Mouse (Mus musculus): Measurements from ENCODE around the gene Erc2. TPM values are rescaled to one million over a fixed set of nuclear protein-coding genes. Genes with fewer than 3 reads are reported as not detected.

Gene Erc2
- polyA plus RNA-seq, 2 experiments, result 0.52 to 0.99 TPM

DNA sequence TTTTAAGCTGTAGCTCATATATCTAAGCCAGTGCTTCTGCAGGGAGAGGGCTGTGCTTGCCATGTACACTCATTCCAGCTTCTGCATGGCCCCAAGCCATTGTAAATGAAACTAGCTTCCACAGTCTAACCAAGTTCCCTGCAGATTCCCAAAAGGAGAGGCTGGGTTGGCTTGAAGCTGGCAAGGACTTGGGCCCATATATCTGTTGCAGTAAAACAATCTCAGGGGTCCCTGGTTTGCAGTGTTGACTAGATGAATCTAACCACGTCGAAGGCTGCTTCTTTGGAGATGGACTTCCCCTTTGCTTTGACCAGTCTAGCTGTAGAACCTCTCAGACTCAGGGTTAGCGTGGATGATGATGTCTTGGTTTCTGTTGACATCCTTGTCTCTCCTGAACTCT lies 716.9 kb downstream of the Erc2 start:
- no peaks in the 10 kb centered on the region for H3K27me3 ChIP-seq (ENCODE audit: control insufficient read depth, insufficient read depth, low read length)
- H3K4me3 ChIP-seq (ENCODE audit: insufficient read depth in 1 of 2, low read depth in 2 of 2, low read length in 2 of 2), result no peak overlapping the region
- TF ChIP-seq EP300 (IDR thresholded peaks at IDR 0.05; ENCODE audit: low read depth) (no peak), CTCF (IDR thresholded peaks at IDR 0.05; ENCODE audit: low read depth) (no peak)
- H3K4me2 ChIP-seq (ENCODE audit: low read depth), result no peak overlapping the region
- 53% methylated on average over 3 of the region's 3 CpGs for WGBS (ENCODE audit: insufficient replicate concordance)
- H3K9ac ChIP-seq (replicated peaks), result no peak overlapping the region
- H3K36me3 ChIP-seq (replicated peaks; ENCODE audit: control insufficient read depth, insufficient read depth, low read depth), result no peaks in the 10 kb centered on the region
- no peak for DNase-seq (ENCODE audit: low read depth in 3 of 3, low spot score in 3 of 3)
- H3K27ac ChIP-seq, result no peak overlapping the region
- no peaks in the 10 kb centered on the region for H3K4me1 ChIP-seq (replicated peaks; ENCODE audit: control insufficient read depth in 2 of 2, insufficient read depth in 2 of 2, low read length in 1 of 2)
- ATAC-seq (ENCODE audit: insufficient read depth), result no peak
- H3K9me3 ChIP-seq (ENCODE audit: control insufficient read depth, low read length), result no peaks in the 10 kb centered on the region

- 82% methylated on average over 1 of the region's 1 CpGs for WGBS (ENCODE audit: insufficient replicate concordance)
- H3K27me3 ChIP-seq (ENCODE audit: control insufficient read depth, insufficient read depth, low read length), result no peaks in the 10 kb centered on the region
Observed at GRCm38 (mm10) chr14:28349129-28349528, 726.9 kb downstream of the Erc2 start.

GRCm38 (mm10) chr14:28356031-28356430 lies 733.8 kb downstream of the Erc2 start:
- H3K27me3 ChIP-seq (ENCODE audit: control insufficient read depth, insufficient read depth, low read length), result no peaks in the 10 kb centered on the region
- no peak overlapping the region for H3K27ac ChIP-seq
- H3K9ac ChIP-seq (replicated peaks), result no peak overlapping the region
- H3K36me3 ChIP-seq (replicated peaks; ENCODE audit: control insufficient read depth, insufficient read depth, low read depth), result no peaks in the 10 kb centered on the region
- H3K4me1 ChIP-seq (replicated peaks; ENCODE audit: control insufficient read depth in 2 of 2, insufficient read depth in 2 of 2, low read length in 1 of 2), result no peaks in the 10 kb centered on the region
- no peak overlapping the region for H3K4me2 ChIP-seq (ENCODE audit: low read depth)
- no peaks in the 10 kb centered on the region for H3K9me3 ChIP-seq (ENCODE audit: control insufficient read depth, low read length)
- TF ChIP-seq CTCF (IDR thresholded peaks at IDR 0.05; ENCODE audit: low read depth) (no peak), EP300 (IDR thresholded peaks at IDR 0.05; ENCODE audit: low read depth) (no peak)
- no peak overlapping the region for H3K4me3 ChIP-seq (ENCODE audit: insufficient read depth in 1 of 2, low read depth in 2 of 2, low read length in 2 of 2)
- ATAC-seq (ENCODE audit: insufficient read depth) (no peak), DNase-seq (ENCODE audit: low read depth in 3 of 3, low spot score in 3 of 3) (no peak)

More at GRCm38 (mm10) chr14:28349129-28349528, 726.9 kb downstream of the Erc2 start:
- H3K9me3 ChIP-seq (ENCODE audit: control insufficient read depth, low read length), result no peaks in the 10 kb centered on the region
- no peak overlapping the region for H3K4me2 ChIP-seq (ENCODE audit: low read depth)
- DNase-seq (ENCODE audit: low read depth in 3 of 3, low spot score in 3 of 3) (no peak), ATAC-seq (ENCODE audit: insufficient read depth) (no peak)
- TF ChIP-seq EP300 (IDR thresholded peaks at IDR 0.05; ENCODE audit: low read depth) (no peak), CTCF (IDR thresholded peaks at IDR 0.05; ENCODE audit: low read depth) (no peak)
- no peaks in the 10 kb centered on the region for H3K36me3 ChIP-seq (replicated peaks; ENCODE audit: control insufficient read depth, insufficient read depth, low read depth)
- no peak overlapping the region for H3K9ac ChIP-seq (replicated peaks)
- H3K4me1 ChIP-seq (replicated peaks; ENCODE audit: control insufficient read depth in 2 of 2, insufficient read depth in 2 of 2, low read length in 1 of 2), result no peaks in the 10 kb centered on the region
- no peak overlapping the region for H3K4me3 ChIP-seq (ENCODE audit: insufficient read depth in 1 of 2, low read depth in 2 of 2, low read length in 2 of 2)
- no peak overlapping the region for H3K27ac ChIP-seq

DNA sequence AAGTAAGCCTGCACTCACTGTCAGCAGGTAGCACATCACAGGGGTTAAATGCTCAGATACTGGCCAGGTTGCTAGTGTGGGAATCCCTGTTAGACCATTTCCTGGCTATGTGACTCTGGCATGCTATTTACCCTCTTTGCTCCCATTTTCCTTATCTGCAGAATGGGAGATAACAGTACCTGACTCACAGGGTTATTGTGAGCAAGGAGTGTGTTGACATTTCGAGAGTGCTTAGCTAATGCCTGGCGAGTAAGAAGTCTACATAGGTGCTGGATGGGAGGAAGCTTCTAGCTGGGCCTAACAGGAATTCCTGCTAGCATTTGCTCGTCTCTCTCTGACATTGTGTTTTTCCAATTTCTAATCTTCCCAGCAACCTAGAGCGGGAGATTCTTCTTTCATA lies 737.3 kb downstream of the Erc2 start:
- no peak for ATAC-seq (ENCODE audit: insufficient read depth)
- Histone ChIP-seq H3K36me3 (replicated peaks; ENCODE audit: control insufficient read depth, insufficient read depth, low read depth) (no peaks in the 10 kb centered on the region), H3K4me1 (replicated peaks; ENCODE audit: control insufficient read depth in 2 of 2, insufficient read depth in 2 of 2, low read length in 1 of 2) (no peaks in the 10 kb centered on the region), H3K4me2 (ENCODE audit: low read depth) (no peak overlapping the region), H3K4me3 (ENCODE audit: insufficient read depth in 1 of 2, low read depth in 2 of 2, low read length in 2 of 2) (no peak overlapping the region), H3K9me3 (ENCODE audit: control insufficient read depth, low read length) (no peaks in the 10 kb centered on the region), H3K27ac (no peak overlapping the region), H3K9ac (replicated peaks) (no peak overlapping the region), H3K27me3 (ENCODE audit: control insufficient read depth, insufficient read depth, low read length) (no peaks in the 10 kb centered on the region)
- TF ChIP-seq CTCF (IDR thresholded peaks at IDR 0.05; ENCODE audit: low read depth), result no peak
- no peak for TF ChIP-seq EP300 (IDR thresholded peaks at IDR 0.05; ENCODE audit: low read depth)
- WGBS (ENCODE audit: insufficient replicate concordance), result 30% methylated on average over 4 of the region's 4 CpGs
- DNase-seq (ENCODE audit: low read depth in 3 of 3, low spot score in 3 of 3), result no peak

GRCm38 (mm10) chr14:28359983-28360382 lies 737.8 kb downstream of the Erc2 start:
- Histone ChIP-seq H3K9ac (replicated peaks) (no peak overlapping the region), H3K9me3 (ENCODE audit: control insufficient read depth, low read length) (no peaks in the 10 kb centered on the region), H3K27me3 (ENCODE audit: control insufficient read depth, insufficient read depth, low read length) (no peaks in the 10 kb centered on the region), H3K4me3 (ENCODE audit: insufficient read depth in 1 of 2, low read depth in 2 of 2, low read length in 2 of 2) (no peak overlapping the region), H3K4me2 (ENCODE audit: low read depth) (no peak overlapping the region), H3K36me3 (replicated peaks; ENCODE audit: control insufficient read depth, insufficient read depth, low read depth) (no peaks in the 10 kb centered on the region), H3K27ac (no peak overlapping the region), H3K4me1 (replicated peaks; ENCODE audit: control insufficient read depth in 2 of 2, insufficient read depth in 2 of 2, low read length in 1 of 2) (no peaks in the 10 kb centered on the region)
- DNase-seq (ENCODE audit: low read depth in 3 of 3, low spot score in 3 of 3), result no peak
- WGBS (ENCODE audit: insufficient replicate concordance), result 49% methylated on average over 4 of the region's 4 CpGs
- no peak for ATAC-seq (ENCODE audit: insufficient read depth)
- TF ChIP-seq CTCF (IDR thresholded peaks at IDR 0.05; ENCODE audit: low read depth), result no peak
- no peak for TF ChIP-seq EP300 (IDR thresholded peaks at IDR 0.05; ENCODE audit: low read depth)

Measured in liver, embryonic 14.5 days (tissue).